Mouse (Mus musculus) stomach, postnatal 0 days (tissue): ENCODE measurements at regions not wholly inside any gene's neighbourhood (a gene's known extent, or its start where the extent isn't known, plus 50 kb on each side); places are given as distances from the start of the nearest gene placed in this dataset. TPM values are rescaled to one million over a fixed set of nuclear protein-coding genes. Genes with fewer than 3 reads are reported as not detected.

ENCODE experiments used
- ATAC-seq: fragments of 200-750 bp; cut with Nextera tagmentation; 2 replicates; pipeline ENCODE4 v1.8.0; 2017; ENCODE audit not compliant: low FRiP score, low TSS enrichment
- DNase-seq: peaks from one replicate; pipeline ENCODE4 v3.0.0-alpha.2; 2016; ENCODE audit warnings: low spot score
- H3K27ac ChIP-seq: fragments of 300-500 bp; sonication (generic); replicated peaks from 2 replicates; pipeline ENCODE4 v1.5.1; 2014; ENCODE audit warnings: mild to moderate bottlenecking, control low read depth
- H3K27me3 ChIP-seq: fragments of 300-500 bp; sonication (generic); 2 replicates; pipeline ENCODE4 v1.6.1; 2014; ENCODE audit warnings: low read length; ENCODE audit not compliant: control insufficient read depth, insufficient read depth
- H3K36me3 ChIP-seq: fragments of 300-500 bp; sonication (generic); 2 replicates; pipeline ENCODE4 v1.6.1; 2014; ENCODE audit warnings: low read length, mixed read lengths; ENCODE audit not compliant: control insufficient read depth, insufficient read depth
- H3K4me1 ChIP-seq: fragments of 300-500 bp; sonication (generic); replicated peaks from 2 replicates; pipeline ENCODE4 v1.6.1; 2014; ENCODE audit warnings: antibody characterized with exemption; ENCODE audit not compliant: control insufficient read depth, insufficient read depth
- H3K4me2 ChIP-seq: fragments of 300-500 bp; sonication (generic); replicated peaks from 2 replicates; pipeline ENCODE4 v1.6.1; 2014; ENCODE audit warnings: low read depth, mild to moderate bottlenecking, control low read depth, moderate library complexity
- H3K4me3 ChIP-seq: fragments of 300-500 bp; sonication (generic); 2 replicates; pipeline ENCODE4 v1.5.1; 2014; ENCODE audit warnings: low read depth, low read length, control low read depth
- H3K9ac ChIP-seq: fragments of 300-500 bp; sonication (generic); 2 replicates; pipeline ENCODE4 v1.6.1; 2014; ENCODE audit warnings: mild to moderate bottlenecking, low read length, control low read depth, mixed read lengths
- H3K9me3 ChIP-seq: fragments of 300-500 bp; sonication (generic); 2 replicates; pipeline ENCODE4 v1.6.1; 2016; ENCODE audit warnings: low read length; ENCODE audit not compliant: control insufficient read depth
- CTCF ChIP-seq: IDR thresholded peaks from 2 replicates; pipeline ENCODE4 v1.5.1; 2016; ENCODE audit warnings: antibody characterized with exemption, low read depth, mild to moderate bottlenecking, moderate library complexity
- EP300 ChIP-seq: optimal IDR thresholded peaks from 2 replicates; pipeline ENCODE3; 2016; ENCODE audit warnings: antibody characterized with exemption
- WGBS: fragments of 180-500 bp; shearing (Covaris S2); extraction: QIAGEN DNeasy Blood & Tissue Kit; methylation state at CpG from one replicate; pipeline ENCODE4 v1.1.7; 2014; 5-methylcytosine and 5-hydroxymethylcytosine counted together
- microRNA-seq: library from miRNA; unstranded; fragments of <30 nt; microRNA quantifications from one replicate; pipeline ENCODE4, GENCODE M21; 2016

DNA sequence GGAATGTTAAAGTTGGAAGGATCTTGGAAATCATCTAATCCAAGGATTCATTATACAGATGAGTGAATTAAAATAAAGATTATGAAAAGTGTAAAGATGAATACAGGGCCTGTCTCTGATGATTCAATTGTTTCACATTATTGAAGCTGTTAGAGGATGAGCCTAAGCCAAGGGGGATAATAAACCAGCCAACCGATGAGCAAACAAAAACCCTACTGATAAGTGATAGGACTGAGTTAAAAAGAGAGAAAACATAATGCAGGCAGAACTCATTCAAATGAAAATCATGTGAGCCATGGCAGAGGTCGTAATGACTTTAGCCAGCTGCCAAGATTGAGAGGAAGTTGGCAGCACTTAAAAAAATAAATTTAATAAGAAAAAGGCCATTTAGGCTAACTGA is 772.6 kb downstream of the Hace1 start:
- TF ChIP-seq EP300: no peak
- TF ChIP-seq CTCF: no peak
- no peak for DNase-seq
- no peaks in the 10 kb centered on the region for H3K27me3 ChIP-seq
- H3K9me3 ChIP-seq: no peaks in the 10 kb centered on the region
- no peak overlapping the region for H3K9ac ChIP-seq
- no peaks in the 10 kb centered on the region for H3K4me1 ChIP-seq
- WGBS: 49% methylated on average over 2 of the region's 2 CpGs
- no peak overlapping the region for H3K4me2 ChIP-seq
- no peak overlapping the region for H3K27ac ChIP-seq
- no peak for ATAC-seq
- no peak overlapping the region for H3K4me3 ChIP-seq
- H3K36me3 ChIP-seq: no peaks in the 10 kb centered on the region

- ATAC-seq: no peak
- Histone ChIP-seq H3K27ac (no peak overlapping the region), H3K4me3 (no peak overlapping the region), H3K9ac (no peak overlapping the region), H3K4me2 (no peak overlapping the region), H3K36me3 (no peaks in the 10 kb centered on the region), H3K4me1 (no peaks in the 10 kb centered on the region), H3K9me3 (no peaks in the 10 kb centered on the region), H3K27me3 (no peaks in the 10 kb centered on the region)
- TF ChIP-seq EP300 (no peak), CTCF (no peak)
- WGBS: 73% methylated on average over 1 of the region's 1 CpGs
- DNase-seq: no peak
Measured at GRCm38 (mm10) chr10:46356775-46357174, 779.1 kb downstream of the Hace1 start.

DNA sequence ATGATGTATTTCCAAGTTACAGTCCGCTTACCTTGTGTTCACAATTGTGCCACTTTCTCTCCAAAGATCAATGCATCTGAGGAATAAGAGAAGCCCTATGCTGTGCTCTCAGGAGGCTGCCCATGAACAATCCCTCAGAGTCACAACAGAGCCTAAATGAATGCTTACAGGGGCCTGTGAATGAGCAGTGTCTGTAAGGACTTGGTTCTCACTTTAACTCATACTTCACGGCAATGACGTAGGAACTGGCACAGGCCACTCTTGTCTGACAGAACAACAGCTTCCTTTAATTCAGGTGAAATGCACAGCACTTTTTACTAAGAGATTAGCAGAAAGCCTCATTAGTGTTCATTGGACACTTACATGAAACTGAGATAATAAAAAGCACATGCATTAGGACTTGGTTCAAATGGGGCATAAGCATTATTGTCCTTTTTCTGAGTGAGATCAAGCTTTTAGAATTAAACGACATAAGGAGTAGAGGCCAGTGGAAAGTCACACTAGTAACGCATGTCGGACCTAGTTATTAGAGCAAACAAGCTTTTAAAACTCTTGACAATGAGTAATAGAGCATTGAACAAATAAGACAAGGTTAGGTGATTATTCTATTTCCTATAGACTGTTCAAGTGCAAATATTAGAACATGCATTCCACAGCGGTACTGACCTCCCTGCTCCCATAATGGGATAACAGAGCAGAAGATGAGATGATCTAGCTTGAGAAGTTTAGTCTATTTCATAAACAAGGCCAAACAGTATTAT is 796.3 kb downstream of the Hace1 start:
- no peaks in the 10 kb centered on the region for H3K36me3 ChIP-seq
- DNase-seq (no peak), ATAC-seq (peak; percentile 78)
- H3K27me3 ChIP-seq: no peaks in the 10 kb centered on the region
- no peak overlapping the region for H3K4me2 ChIP-seq
- no peaks in the 10 kb centered on the region for H3K9me3 ChIP-seq
- H3K27ac ChIP-seq: no peak overlapping the region
- 57% methylated on average over 7 of the region's 7 CpGs for WGBS
- no peaks in the 10 kb centered on the region for H3K4me1 ChIP-seq
- TF ChIP-seq CTCF (no peak), EP300 (no peak)
- H3K9ac ChIP-seq: no peak overlapping the region
- H3K4me3 ChIP-seq: no peak overlapping the region

DNA sequence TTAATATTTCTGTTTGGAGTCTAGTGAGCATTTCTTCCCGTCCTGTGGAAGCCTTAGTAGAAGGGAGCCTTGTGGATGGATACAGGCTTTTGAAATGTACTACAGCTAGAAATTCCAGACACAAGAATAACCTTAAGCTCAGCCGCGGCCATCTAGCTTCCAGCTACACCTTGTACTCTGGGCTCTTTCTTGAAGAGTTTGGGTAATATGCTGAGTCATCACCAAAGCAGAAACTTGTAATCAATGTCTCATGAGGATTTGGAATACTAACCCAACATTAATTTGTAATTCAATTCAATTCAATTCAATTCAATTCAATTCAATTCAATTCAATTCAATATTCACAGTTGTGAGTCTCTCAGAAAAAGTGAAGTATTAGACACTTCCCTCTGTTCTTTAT is 797.0 kb downstream of the Hace1 start:
- Histone ChIP-seq H3K27me3 (no peaks in the 10 kb centered on the region), H3K9ac (no peak overlapping the region), H3K9me3 (no peaks in the 10 kb centered on the region), H3K4me3 (no peak overlapping the region), H3K4me2 (no peak overlapping the region), H3K36me3 (no peaks in the 10 kb centered on the region), H3K4me1 (no peaks in the 10 kb centered on the region), H3K27ac (no peak overlapping the region)
- 79% methylated on average over 3 of the region's 3 CpGs for WGBS
- no peak for DNase-seq
- TF ChIP-seq EP300 (no peak), CTCF (no peak)
- ATAC-seq: no peak

- WGBS: 87% methylated on average over 4 of the region's 4 CpGs
- DNase-seq (no peak), ATAC-seq (no peak)
- no peak overlapping the region for H3K27ac ChIP-seq
- TF ChIP-seq CTCF (no peak), EP300 (no peak)
- H3K27me3 ChIP-seq: no peaks in the 10 kb centered on the region
- H3K9me3 ChIP-seq: no peaks in the 10 kb centered on the region
- H3K4me1 ChIP-seq: no peaks in the 10 kb centered on the region
- H3K4me2 ChIP-seq: no peak overlapping the region
- no peaks in the 10 kb centered on the region for H3K36me3 ChIP-seq
- H3K4me3 ChIP-seq: no peak overlapping the region
- H3K9ac ChIP-seq: no peak overlapping the region
Measured at GRCm38 (mm10) chr10:46397089-46397488, 819.5 kb downstream of the Hace1 start.

GRCm38 (mm10) chr10:46403883-46404282 is 826.3 kb downstream of the Hace1 start:
- no peak overlapping the region for H3K27ac ChIP-seq
- no peak overlapping the region for H3K9ac ChIP-seq
- no peaks in the 10 kb centered on the region for H3K27me3 ChIP-seq
- no peak for TF ChIP-seq CTCF
- TF ChIP-seq EP300: no peak
- 70% methylated on average over 2 of the region's 2 CpGs for WGBS
- no peak overlapping the region for H3K4me2 ChIP-seq
- H3K4me1 ChIP-seq: no peaks in the 10 kb centered on the region
- no peaks in the 10 kb centered on the region for H3K36me3 ChIP-seq
- ATAC-seq (no peak), DNase-seq (no peak)
- no peak overlapping the region for H3K4me3 ChIP-seq
- no peaks in the 10 kb centered on the region for H3K9me3 ChIP-seq

Small RNA genes in the stretch of these regions (microRNA-seq; reads per million reads assigned to microRNA genes)
- not detected for gene Gm27410
